Mouse (Mus musculus) testis, postnatal 10 days (tissue): ENCODE data around the gene Mrpl21.

Experiments
- DNase-seq: peaks from one replicate; pipeline ENCODE4 v3.0.0; 2021; ENCODE audit warnings: low spot score

The Mrpl21 gene

DNA sequence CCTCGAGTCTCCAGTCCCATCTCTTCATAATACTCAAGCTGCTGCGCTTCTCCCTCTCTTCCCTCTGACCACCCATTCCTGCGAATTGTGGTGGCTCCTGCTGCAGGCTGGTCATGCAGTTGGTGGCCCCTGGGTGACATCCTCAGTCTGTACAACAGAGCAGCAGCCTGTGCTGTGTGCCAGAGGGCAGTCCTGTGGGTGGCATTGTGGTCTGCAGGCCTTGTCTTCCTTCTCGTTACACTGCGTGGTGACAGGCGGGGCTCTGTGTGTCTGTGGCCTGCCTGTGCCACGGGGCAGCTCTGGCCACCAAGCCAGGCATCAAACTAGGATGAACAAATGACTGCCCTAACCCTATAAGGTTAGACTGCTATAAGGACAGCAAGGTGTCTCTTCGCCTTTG is 56.5 kb downstream of the Mrpl21 start:
- DNase-seq = no peak

DNA sequence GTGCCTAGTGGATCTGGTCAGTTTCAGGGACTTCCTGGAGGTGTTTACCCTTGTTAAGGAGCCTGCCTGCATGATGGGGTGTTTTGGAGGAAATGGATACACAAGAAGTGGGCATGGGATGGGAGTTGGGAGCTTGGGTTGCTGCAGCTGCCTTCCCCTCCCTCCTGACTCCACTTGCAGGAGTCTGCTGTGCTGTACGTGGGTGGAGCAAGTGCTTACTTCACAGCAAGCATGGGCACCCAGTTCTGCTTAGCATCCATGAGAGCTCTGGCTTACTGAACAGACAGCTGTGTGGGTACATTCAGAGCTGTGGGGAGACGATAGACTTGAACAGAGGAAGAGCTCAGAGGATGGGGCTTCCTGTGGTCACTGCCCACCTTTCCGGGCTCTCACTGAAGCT is 58.3 kb downstream of the Mrpl21 start:
- no peak for DNase-seq
